Mouse (Mus musculus) layer of hippocampus, postnatal 36 days (tissue): ENCODE measurements around the gene Rcan2. TPM values are rescaled to one million over a fixed set of nuclear protein-coding genes. Genes with fewer than 3 reads are reported as not detected.

ENCODE experiments used
- DNase-seq, 2 experiments: peaks; one replicate each; pipeline ENCODE4 v3.0.0; 2022
- total RNA-seq, 2 experiments: library from RNA; stranded (reverse); gene quantifications; 2 replicates each; pipeline ENCODE4 v1.2.3; 2021

The Rcan2 gene
- total RNA-seq, 2 experiments from 2014 or later = 66.4 to 77.0 TPM

DNA sequence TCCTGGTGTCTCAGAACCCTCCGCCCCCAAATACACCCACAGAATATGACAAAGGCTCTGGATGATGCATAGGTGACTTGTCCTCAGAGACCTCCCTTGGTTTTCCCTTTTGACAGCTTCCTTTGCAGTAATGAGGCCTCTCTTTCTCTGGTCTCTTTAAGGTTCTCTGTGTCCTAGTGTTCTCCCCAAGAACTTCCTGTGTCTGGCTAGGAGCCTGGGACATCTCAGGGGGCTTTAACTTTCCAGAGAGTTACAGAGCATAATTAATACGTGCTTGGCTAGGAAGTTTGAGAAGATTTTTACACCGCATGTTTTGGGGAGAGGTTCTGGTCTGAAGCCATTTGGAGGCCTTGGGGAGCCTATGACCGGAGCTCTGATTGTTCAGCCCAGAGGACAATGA lies 128.7 kb downstream of the Rcan2 start:
- DNase-seq = no peak

DNA sequence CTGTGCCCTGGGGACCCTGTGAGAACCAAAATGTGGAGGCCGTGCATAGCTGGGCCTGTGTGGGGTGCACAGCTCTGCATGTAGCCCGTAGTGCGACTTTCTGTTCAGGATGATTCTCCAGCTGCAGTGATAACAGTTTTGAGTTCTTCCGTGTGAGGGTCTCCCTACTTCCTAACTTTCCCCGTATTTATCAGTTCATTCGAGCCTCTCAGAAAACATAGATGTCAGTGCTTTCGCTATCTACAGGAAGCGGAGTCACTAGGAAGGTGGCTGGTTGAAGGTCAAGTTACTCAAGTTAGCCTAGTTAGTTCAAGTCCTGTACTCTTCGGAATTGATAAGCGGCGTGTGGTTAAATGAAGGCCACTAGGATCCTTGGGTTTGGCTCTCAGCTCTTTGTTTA lies 130.6 kb downstream of the Rcan2 start:
- DNase-seq = no peak

DNA sequence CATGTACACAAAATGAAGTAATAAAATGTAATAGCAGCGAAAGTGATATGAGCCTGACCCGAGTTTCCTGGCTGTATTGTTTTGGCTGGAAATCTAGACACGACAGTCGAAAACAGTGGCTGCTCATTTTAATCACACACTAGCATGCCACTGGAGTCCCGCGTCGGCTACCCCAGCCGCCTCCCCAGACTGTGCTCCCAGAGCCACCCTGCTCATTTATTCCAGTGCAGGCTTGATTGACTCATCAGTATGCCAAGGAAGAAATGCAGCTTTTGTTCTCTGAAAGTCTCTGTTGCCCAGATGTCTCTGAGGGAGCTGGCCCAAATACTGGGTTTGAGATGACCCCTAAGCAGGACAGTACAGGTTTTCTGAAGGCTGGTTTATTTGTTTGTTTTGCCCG lies 132.9 kb downstream of the Rcan2 start:
- DNase-seq = peak in 1 of 2 experiments; percentile 13

DNA sequence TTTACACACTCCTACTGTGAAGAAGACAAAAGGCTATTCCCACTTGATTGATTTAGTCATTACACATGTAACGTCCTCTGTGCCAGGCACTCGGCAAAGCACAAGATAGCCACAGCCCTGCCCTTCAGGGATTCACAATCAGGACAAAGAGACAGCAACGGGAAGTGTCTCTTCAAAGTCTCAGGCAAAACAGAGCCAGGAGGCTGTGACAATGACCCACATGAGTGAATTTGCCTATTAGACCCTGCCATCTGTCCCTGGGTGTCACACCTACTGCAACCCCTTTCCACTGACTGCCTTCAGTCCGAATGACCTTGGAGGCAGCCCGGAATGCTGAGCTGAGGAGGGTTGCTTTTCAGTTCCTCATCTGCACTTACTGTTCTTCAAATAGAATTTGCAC lies 151.1 kb downstream of the Rcan2 start:
- DNase-seq = no peak

DNA sequence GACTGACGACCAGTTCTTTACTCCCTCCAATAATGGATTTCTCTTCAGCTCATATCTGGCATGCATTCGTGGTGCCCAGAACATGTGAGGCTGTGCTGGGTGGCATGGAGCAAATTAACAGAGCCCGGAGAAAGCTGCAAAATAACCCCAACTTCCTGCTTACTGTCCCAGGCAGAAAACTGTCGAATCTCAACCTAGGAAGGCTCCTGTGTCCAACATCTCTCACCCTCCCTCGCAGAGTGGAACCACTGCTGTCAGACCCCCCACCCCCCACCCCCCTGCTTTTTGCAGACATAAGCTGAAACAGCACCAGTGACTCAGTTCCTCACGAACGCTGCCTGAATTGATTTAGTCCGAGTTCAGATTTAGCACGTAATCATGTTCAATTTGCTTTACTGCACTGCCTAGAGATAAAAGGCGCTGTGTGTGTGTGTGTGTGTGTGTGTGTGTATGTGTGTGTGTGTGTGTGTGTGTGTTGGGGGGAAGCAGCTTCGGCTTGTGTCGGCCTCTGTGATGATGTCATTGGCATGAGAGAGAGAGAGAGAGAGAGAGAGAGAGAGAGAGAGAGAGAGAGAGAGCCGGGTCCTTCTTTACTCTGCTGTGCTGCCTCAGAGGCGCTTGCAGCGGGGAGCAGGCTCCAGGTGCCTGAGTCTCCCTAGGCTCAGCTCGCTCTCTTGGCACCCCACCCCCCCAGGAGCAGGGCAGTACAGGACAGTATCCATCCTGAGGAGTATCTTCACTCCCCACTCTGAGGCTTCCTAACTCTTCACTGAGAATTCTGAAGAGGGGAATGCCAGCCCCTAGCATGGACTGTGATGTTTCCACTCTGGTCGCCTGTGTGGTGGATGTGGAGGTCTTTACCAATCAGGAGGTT lies 151.7 kb downstream of the Rcan2 start:
- DNase-seq = no peak

DNA sequence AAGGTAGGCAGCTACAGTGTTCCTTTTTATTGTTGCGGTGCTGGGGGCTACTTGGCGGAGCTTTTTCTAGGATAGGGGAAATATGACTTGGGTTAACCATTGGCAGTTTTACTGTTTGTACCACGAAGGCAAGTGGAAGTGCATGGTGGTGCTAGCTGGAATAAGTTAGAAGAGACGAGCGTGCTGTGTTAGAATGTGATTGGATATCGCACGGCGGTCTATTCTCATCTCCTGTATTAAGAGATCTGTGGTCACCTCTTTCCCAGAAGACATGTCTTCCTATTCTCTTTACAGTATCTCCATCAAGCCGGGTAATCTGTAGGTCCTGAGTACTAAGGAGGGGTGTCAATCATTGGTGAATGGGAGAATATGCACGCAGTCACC lies 152.4 kb downstream of the Rcan2 start:
- DNase-seq = no peak

DNA sequence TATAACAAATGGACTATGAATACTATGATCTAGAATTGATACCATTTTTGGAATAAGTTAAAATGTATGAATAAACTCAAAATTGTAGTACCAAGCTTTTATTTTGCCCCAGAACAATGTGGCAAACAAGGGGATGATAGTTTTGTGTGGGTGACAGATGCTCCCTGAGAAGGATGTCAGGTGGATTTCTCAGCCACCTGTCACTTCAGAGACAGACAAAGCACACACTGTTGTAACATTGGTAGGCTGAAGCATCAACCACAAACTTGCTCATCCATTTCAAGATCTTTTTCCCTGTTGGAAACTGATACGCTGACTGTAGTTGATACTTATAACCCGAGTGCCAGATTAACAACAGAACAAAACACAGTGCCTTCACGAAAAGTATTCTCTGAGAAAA lies 158.6 kb downstream of the Rcan2 start:
- no peak for DNase-seq

DNA sequence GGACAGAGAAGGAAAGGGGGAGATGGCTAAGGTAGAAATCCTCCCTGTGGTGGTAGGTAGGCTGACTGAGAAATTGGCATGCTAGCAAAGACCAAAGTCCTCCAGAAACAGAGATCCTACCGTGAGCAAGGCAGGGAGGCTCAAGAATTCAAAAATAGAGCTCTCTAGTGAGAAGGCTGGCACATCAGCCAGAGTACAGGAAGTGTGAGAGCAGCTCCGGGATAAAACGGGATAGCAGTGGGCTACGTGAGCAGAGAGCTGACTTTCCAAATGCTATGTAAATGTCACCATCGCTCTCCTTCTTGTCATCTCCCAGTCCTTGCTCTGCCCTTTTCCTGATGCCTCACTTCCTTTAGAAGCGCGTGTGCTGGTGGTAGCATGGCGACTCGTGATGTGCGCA lies 168.8 kb downstream of the Rcan2 start:
- no peak for DNase-seq

DNA sequence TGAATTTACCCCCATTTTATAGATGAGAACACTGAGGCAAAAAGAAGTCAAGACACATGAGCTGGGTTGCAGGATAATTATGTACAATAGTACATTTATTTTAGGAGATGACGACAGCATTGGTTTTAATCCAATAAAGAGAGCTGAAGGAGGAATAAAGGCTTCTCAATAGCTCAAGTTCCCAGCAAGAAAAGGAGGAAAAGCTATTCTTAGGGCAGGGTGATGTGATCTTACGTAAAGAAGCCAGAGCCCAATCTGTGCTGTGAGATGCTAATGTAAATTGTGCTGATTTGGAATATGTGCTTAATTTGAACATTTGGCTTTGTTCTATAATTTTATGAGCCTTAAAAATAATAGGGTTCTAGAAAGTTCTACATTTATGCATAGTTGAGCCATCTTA lies 176.4 kb downstream of the Rcan2 start:
- DNase-seq = no peak

DNA sequence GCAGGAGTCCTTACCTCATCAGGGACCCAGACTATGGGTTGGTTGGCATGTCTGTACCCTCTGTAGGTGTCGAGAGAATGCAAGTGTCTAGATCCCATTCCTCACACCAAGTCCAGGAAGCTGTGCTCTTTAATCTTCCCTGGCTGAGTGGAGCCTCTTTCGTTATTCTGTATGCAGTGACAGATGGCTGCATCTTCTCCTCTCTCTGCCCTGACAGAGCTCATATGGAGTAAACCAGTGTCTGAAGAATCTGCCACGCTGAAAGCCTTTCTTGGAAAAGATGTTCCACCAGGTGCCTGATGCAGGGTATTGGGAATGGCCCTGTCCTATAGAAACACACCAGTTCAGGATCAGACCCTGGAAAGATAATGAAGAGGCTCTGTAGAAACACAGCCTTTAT lies 178.8 kb downstream of the Rcan2 start:
- no peak for DNase-seq

DNA sequence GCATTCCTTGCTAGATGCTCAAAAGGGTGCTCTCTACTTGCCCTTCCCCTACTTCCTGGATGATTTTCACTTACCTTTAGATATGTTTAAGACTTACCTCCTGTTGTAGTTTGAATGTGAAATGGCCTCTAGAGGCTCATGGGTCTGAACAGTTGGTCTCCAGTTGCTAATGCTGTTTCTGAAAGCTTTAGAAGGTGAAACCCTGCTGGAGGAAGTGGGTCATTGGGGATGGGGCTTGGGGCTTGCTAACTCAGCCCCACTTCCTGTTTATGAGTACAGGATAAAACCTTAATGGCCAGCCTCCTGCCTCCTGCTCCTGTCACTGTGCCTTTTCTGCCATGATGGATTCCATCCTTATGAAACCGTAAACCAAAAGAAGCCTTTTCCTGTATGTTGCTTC lies 181.4 kb downstream of the Rcan2 start:
- DNase-seq = no peak

DNA sequence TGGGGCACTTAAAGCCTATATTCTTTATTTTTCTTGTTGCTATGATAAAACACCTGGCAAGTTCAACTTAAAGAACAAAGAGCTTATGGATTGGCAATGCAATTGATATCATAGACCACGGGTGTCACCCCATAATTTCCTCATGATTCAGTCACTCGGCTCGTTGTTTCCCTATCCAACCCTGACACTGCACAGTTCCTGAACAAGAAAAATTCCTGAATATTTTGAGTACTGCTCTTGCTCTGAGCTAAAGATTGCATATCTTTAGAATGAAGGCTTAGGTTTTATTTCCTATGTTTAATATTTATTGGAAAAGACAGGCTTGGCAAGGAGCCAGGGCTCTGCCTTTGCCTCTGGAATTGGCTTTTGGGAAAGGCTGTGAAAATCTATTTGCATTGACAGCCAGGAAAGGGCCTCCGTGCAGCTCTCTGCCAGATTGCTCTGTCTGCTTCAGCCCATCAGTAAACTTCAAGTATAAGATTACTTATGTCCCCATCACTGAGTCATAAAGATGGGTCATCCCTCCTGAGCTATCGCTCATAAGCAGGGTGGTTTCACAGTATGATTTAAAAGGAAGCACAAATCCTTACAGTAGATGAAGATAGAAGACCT lies 188.3 kb downstream of the Rcan2 start:
- no peak for DNase-seq

DNA sequence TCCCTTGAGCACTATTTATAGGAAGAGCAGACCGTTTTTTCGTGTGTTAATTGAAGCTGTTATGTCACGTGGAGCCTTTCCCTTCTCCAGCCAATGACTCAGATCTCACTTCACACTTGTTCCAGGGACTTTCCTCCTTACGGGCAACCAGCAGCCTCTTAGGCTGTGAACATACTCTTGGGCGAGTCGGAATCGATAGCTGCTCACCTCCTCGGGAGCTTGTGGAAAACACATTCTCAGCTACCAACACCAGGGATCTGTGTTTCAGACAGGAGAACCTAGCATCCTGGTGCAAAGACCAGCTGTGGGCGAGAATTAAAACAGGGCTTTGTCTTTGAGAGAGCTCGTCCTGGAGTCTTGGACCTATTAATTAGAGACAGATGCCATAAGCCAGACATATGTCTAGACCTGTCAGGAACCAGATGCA lies 189.8 kb downstream of the Rcan2 start:
- DNase-seq = no peak

DNA sequence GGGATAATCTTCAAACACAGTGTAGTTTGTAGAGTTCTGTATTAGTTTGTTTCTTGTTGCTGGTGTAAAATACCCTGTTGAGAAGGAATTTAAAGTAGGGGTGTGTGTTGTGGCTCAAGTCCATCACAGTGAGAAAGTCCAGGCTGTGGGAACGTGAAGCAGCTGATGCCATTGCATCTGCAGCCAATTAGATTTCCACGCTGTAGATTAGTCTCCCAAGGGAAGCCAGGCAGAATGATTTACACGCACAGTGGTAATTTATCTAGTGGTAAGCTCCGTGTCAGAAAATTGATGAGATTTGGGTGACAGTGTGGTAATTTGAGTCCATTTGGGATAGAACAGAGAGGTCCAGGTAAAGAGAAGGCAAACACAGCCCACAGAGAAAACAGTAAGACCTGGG lies 192.9 kb downstream of the Rcan2 start:
- no peak for DNase-seq

DNA sequence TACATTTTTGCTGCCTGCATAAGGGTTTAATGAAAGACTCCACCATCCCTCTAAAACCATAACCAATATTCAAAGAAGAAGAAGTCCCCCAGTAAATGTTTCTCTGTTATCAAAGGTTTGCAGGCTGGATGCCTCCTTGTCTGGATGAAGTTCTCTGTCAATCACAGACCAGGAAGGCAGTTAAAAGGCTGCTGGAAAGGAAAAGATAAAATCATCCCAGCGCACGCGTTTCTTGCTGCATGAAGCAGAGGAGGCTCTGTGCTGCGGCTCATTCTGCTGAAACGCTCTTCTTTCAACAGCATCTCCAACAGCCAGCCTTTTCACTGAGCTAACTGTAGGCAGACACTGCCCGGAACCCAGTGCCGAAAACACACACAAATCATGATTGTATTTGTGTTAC lies 196.4 kb downstream of the Rcan2 start:
- DNase-seq = no peak

DNA sequence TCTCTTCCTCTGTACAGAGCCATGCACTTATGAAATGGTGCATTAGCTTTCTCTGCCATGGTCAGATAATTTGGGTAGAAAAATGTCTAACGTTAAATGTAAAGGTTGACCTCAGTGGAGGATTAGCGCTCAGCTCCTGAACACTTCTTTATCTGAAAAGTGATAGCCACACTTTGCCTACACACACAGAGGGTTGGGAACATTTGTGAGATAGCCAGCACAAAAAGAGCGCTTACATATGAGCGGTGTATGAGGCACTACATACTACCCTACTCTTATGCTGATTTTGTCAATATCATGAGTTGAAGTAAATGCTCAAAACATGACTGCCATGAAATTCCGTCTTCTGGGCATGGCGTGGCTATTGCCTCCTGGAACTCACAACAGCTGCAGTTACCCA lies 196.9 kb downstream of the Rcan2 start:
- DNase-seq = no peak

DNA sequence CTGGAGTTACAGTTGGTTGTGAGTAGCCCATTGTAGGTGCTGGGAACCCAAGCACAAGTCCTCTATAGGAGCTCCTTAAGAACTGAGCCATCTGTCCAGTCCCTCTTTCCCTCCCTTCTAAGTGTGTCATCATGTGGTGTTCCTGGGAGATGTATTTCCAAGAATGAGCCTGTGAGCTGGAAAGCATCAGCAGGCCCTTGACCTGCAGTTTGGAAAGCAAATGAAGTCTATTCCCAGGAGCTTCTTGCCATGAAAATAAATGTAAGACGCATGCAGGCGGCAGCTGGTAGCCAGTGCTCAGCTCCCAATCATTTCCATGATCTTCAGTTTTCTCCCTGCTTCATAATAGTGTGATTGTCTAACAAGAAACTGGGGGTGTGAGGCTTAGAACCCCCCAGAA lies 203.2 kb downstream of the Rcan2 start:
- DNase-seq = no peak

DNA sequence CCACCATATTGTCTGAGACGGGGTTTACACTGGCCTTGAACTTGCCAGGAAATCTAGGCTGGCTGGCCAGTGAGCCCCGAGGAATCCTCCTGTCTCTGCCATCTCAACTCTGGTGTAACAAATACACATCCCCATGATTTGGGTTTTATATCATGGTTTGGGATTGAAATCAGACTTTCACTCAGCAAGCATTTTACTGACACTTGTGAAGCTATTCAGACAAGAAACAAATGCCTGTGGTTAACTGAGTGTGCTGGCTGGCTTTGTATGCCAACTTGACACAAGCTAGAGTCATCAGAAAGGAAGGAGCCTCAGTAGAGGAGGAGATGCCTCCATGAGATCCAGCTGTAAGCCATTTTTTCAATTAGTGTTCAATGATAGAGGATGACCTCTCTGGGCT lies 206.3 kb downstream of the Rcan2 start:
- DNase-seq = no peak

DNA sequence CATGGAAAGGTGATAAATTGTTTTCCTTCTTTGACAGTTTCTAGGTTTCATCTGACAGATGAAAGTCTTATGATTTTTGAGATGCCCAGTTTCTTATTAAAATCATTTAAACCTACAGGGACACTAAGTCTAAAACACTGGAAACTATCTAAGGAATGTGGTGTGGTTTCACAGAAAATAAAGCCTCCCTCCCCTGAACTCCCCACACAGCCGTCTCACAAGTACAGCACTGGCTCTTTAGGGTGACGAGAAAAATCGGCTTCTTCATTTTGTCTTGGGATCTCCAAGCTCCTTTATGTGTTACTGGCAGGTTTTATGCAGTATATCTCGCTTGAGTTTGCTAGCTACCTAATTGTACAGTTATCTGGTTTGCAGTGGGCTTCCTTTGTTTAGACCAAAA lies 210.8 kb downstream of the Rcan2 start:
- no peak for DNase-seq

DNA sequence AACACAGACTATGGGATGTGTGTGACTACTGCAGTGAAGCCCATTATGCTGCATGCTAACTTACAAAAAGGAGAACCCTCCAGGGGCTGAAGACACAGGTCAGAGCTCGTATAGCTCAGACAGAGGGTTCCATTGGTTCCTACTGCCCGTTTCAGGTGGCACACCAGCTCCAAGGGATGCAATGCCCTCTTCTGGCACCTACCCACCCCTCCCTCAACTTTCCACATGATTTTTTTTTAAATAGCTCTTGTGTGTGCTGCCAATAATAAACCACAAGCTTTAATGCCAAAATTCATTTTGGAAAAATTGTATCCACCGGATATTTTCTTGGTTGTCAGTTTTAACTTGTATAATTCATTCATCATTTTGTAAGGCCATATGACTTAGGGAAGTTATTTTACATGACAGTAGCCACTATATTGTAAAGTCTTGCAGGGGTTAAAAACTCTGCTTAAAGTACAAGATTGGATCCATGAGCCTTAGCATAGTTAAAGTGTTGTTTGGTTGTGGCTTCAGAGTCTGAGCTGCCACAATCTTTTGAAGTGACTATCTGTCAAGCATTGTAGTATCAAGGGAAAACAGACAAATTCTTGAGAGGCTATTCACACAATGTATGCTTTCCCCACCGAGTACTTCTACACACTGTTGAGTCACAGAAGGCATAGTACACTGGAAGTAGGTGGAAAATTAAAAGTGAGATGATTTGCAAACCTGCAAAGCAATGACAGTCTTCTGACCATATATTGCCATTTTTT lies 212.8 kb downstream of the Rcan2 start:
- DNase-seq = no peak

DNA sequence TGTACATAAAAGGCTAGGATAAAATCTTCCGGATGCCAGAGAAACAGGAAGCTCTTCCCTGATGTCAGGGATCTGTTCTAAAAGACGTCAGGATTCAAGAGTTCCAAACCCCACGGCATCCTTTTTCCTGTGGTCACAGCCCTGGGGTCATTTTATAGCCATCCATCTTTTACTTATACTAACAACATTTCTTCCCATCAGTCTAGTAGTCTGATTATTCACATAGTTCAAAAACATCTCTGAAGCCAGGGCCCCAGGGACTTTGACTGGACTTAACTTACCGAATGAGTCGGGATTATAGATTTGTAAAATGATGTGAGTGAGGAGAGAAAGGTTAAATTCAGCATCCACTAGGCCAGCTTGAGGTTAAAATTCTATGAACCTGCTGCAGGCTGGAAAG lies 215.2 kb downstream of the Rcan2 start:
- DNase-seq = no peak

DNA sequence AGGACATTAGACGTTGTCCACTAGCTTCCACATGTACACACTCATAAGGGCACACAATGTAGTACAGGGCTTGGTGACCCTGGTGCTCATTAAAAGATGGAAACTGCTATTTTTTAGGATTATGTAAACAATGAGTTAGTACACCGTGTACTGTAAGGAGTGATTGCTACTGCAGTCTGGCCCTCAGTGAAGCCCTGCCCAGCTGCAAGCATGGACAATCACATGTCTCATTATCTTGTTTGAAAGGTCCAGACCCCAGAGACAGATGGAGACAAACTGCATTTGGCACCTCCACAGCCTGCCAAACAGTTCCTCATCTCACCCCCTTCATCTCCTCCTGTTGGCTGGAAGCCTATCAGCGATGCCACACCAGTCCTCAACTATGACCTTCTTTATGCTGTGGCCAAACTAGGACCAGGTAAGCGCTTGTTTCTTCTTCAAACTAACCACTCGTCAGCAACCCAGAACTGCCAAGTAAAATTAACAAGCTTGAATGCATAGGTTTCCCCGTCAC lies 219.6 kb downstream of the Rcan2 start:
- DNase-seq = no peak

DNA sequence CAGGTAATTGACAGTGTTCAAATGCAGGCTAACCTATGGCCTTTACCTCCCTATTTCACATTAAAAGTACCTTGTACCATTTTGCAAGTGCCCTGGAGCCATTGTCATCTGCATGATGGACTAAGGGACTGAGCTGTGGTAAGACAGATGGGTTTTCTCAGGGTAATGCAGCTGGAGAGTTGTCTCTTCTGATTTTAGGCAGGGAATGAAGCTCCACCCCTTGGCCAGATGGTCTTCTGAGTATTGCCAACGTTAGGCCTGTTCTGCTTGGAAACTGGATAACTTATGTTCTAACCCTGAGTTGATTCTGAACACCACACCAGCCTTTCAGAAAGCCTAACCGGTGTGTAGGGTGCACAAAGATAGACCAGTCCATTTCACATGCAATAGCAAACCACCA lies 222.7 kb downstream of the Rcan2 start:
- DNase-seq = no peak
